Mouse (Mus musculus) neural tube, embryonic 15.5 days (tissue): ENCODE measurements at regions not wholly inside any gene's neighbourhood (a gene's known extent, or its start where the extent isn't known, plus 50 kb on each side); places are given as distances from the start of the nearest gene placed in this dataset.

Source experiments
- ATAC-seq: fragments of 200-750 bp; cut with Nextera tagmentation; 2 replicates; pipeline ENCODE4 v1.8.0; 2017; ENCODE audit warnings: mild to moderate bottlenecking, moderate TSS enrichment, moderate library complexity; ENCODE audit not compliant: low FRiP score
- H3K27ac ChIP-seq: fragments of 300-500 bp; sonication (generic); replicated peaks from 2 replicates; pipeline ENCODE4 v1.5.1; 2015; ENCODE audit warnings: mild to moderate bottlenecking, inconsistent platforms
- H3K27me3 ChIP-seq: fragments of 300-500 bp; sonication (generic); replicated peaks from 2 replicates; pipeline ENCODE4 v1.6.1; 2015; ENCODE audit warnings: inconsistent platforms
- H3K36me3 ChIP-seq: fragments of 300-500 bp; sonication (generic); 2 replicates; pipeline ENCODE4 v1.6.1; 2015; ENCODE audit warnings: inconsistent platforms
- H3K4me1 ChIP-seq: fragments of 300-500 bp; sonication (generic); 2 replicates; pipeline ENCODE4 v1.6.1; 2015; ENCODE audit warnings: inconsistent platforms
- H3K4me2 ChIP-seq: fragments of 300-500 bp; sonication (generic); 2 replicates; pipeline ENCODE4 v1.6.1; 2015; ENCODE audit warnings: inconsistent platforms, mild to moderate bottlenecking, moderate library complexity
- H3K4me3 ChIP-seq: fragments of 300-500 bp; sonication (generic); replicated peaks from 2 replicates; pipeline ENCODE4 v1.5.1; 2015; ENCODE audit warnings: mild to moderate bottlenecking, inconsistent platforms
- H3K9ac ChIP-seq: fragments of 300-500 bp; sonication (generic); replicated peaks from 2 replicates; pipeline ENCODE4 v1.6.1; 2015; ENCODE audit warnings: mild to moderate bottlenecking, inconsistent platforms
- H3K9me3 ChIP-seq: fragments of 300-500 bp; sonication (generic); replicated peaks from 2 replicates; pipeline ENCODE4 v1.6.1; 2016; ENCODE audit warnings: inconsistent platforms
- WGBS: fragments of 180-500 bp; shearing (Covaris S2); methylation state at CpG from one replicate; pipeline ENCODE4 v1.1.7; 2015; ENCODE audit warnings: mixed read lengths; 5-methylcytosine and 5-hydroxymethylcytosine counted together

DNA sequence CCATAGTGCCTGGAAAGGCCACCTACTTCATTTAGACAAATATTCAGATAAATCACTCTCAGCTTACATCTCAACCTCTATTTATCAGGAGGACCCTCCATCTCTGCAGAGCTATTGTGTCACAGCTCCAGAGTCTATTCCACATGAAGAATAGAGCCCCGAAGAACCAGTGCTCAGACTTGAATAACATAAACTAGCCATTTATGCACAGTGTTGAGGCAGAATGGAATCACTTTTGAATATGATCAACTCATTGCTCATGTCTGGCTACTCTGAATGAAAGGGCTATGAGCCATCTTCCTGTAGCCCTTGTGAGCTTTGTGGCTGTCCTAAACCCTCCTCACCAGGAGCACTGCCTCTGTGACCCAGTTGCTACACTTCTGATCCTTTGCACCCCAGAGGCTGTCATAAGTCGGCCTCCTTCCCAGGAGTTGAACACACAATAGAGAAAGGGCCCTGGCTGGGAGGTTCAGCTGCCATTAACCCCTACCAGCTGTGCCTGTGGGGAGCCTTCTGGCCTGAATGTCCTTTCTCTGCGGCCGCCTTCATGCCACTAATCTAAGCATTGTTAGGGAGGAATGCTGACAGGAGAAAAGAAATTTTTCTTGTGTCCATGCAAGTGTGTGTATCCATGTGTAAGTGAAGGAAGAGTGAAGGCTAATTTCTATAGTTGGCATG is 195.5 kb upstream of the Sp8 start:
- ATAC-seq: no peak

DNA sequence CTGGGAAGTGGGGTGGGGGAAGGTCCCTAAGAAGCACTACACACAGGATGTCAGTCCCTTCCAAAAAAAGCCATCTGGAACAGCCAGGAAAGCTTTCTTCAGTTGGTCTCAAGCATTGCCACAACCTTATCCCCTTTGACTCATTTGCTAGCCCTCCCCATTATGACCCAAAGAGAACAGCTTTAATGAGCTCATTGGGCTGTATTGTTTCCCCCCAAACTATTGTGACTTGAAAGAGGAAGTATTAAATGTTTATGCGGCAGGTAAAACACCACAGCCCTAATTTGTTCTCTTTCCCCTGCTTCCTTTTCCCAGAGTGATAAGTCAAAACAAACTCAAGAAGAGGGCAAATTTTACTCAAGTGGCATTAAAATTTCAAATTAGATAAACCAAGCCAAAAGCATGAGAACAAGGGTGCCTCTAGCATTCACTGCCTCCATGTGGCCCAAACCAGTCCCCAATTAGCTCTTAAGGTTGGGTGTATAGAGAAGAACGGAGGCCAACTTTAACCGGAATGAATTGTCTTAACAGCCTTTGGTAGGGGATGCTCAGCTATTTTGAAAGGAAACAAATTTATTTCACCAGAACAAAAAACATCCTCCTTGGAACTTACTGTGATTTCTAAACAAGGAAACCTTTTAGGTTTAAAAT is 196.7 kb upstream of the Sp8 start:
- Histone ChIP-seq H3K27ac (no peak overlapping the region), H3K4me2 (no peak overlapping the region), H3K9ac (no peak overlapping the region), H3K36me3 (no peaks in the 10 kb centered on the region), H3K4me3 (no peak overlapping the region), H3K27me3 (peaks cover 70% of the 10 kb centered on the region), H3K9me3 (no peaks in the 10 kb centered on the region), H3K4me1 (no peaks in the 10 kb centered on the region)
- no peak for ATAC-seq
- 28% methylated on average over 3 of the region's 3 CpGs for WGBS

More for the DNA sequence above, 195.5 kb upstream of the Sp8 start:
- Histone ChIP-seq H3K4me1 (no peaks in the 10 kb centered on the region), H3K9ac (no peak overlapping the region), H3K27me3 (peaks cover 74% of the 10 kb centered on the region), H3K27ac (no peak overlapping the region), H3K9me3 (no peaks in the 10 kb centered on the region), H3K36me3 (no peaks in the 10 kb centered on the region), H3K4me3 (no peak overlapping the region), H3K4me2 (no peak overlapping the region)
- 17% methylated on average over 4 of the region's 4 CpGs for WGBS

DNA sequence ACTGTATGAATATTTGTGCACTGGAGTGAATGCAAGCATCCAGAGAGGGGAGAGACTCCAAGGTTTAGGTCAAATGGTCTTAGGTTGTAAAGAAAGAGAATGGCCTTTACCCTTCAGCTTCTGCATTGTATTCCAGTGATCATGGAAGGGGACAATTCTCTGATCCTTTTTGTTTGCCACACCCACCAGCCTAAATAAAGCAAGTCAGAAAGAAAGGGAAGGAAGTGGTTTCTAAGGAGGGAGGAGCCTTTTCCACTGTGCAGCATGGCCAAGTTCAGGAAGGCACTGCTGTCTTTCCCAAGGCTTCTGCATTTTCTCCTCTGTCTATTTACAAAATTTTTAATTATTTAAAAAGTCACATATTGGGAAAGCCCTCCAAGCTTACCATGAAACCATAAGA is 197.5 kb upstream of the Sp8 start:
- Histone ChIP-seq H3K9ac (no peak overlapping the region), H3K9me3 (no peaks in the 10 kb centered on the region), H3K36me3 (no peaks in the 10 kb centered on the region), H3K27me3 (peaks cover 69% of the 10 kb centered on the region), H3K4me2 (no peak overlapping the region), H3K27ac (no peak overlapping the region), H3K4me3 (no peak overlapping the region), H3K4me1 (no peaks in the 10 kb centered on the region)
- no peak for ATAC-seq

DNA sequence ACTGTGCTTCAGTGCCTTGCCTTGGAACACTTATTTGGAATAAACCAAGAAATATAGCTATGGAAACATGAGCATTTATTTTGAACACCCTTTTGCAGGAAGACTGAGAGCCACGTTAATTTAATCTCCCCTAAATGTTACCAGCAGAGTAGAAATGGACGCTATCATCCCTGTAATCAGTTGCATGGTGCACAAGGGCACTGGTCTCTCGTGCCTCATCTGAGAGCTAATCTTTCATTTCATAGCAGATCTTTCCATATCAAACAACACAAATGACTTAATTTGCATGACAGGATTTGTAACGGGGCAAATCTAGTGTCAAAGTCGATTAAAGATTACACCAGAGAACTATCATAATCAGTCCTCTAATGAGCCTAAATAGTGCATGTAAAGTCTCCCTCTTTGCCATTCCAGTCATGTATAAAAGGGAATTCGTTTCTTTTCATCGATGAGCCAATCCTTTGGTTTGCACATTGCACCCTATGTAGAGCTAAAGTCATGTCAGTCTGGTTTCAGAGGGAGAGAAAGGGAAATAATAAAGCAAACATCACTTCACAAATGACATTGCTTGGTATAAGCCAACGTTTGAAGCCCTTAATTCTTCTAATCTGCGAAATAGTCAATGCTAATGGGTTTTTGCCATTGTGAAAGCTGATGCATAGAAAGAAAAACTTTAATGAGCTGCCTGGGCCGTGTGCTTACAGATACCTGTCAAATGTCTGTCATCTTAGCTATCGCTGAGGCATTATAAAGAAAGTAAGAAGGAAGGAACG is 198.7 kb upstream of the Sp8 start:
- Histone ChIP-seq H3K4me1 (no peaks in the 10 kb centered on the region), H3K27ac (no peak overlapping the region), H3K4me2 (no peak overlapping the region), H3K9me3 (no peaks in the 10 kb centered on the region), H3K27me3 (peaks cover 65% of the 10 kb centered on the region), H3K9ac (no peak overlapping the region), H3K4me3 (no peak overlapping the region), H3K36me3 (no peaks in the 10 kb centered on the region)
- WGBS: 64% methylated on average over 12 of the region's 12 CpGs
- ATAC-seq: no peak

DNA sequence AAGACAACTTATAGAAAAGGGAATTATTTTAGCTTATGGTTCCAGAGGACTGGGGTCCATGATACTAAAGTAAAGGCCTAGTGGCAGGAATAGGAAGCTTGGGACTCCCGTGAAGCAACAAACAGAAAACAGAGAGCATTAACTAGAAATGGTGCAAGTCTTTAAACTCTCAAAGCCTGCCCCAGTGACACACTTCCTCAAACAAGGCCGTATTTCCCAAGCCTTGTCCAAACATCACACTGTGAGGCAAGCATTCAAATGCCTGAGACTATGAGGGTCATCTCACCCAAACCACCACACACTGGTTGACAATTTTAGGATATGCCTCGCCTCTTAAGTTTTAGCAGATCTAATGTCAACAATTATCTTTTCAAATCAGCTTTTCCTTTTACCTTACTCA is 205.2 kb upstream of the Sp8 start:
- Histone ChIP-seq H3K9me3 (no peaks in the 10 kb centered on the region), H3K27me3 (peaks cover 40% of the 10 kb centered on the region), H3K36me3 (no peaks in the 10 kb centered on the region), H3K27ac (no peak overlapping the region), H3K4me2 (no peak overlapping the region), H3K4me1 (no peaks in the 10 kb centered on the region), H3K4me3 (no peak overlapping the region), H3K9ac (no peak overlapping the region)
- WGBS: 73% methylated on average over 3 of the region's 3 CpGs
- ATAC-seq: no peak

DNA sequence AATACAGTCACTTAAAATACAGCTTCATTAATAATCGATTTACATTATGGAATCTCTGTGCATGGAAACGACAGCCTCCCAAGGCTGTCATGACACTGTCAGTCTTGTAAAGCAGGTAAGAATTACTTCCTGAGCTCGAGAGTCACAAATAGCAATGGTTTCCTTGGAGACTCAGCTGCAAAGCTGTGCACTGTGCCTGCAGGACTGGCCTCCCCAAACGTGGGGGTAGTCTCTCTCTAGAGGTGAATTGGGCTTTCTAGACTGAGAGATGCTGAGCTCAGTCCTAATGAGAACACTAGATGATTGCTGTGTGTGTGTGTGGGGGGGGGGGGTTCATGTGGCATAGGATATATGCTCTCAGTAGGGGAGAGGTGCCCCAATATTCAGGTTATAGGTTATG is 208.9 kb upstream of the Sp8 start:
- Histone ChIP-seq H3K4me3 (no peak overlapping the region), H3K27me3 (peaks cover 21% of the 10 kb centered on the region; the same call in 1 of the 2 replicates), H3K4me2 (no peak overlapping the region), H3K9ac (no peak overlapping the region), H3K36me3 (no peaks in the 10 kb centered on the region), H3K4me1 (no peaks in the 10 kb centered on the region), H3K27ac (no peak overlapping the region), H3K9me3 (no peaks in the 10 kb centered on the region)
- ATAC-seq: no peak
- WGBS: 28% methylated on average over 4 of the region's 4 CpGs

DNA sequence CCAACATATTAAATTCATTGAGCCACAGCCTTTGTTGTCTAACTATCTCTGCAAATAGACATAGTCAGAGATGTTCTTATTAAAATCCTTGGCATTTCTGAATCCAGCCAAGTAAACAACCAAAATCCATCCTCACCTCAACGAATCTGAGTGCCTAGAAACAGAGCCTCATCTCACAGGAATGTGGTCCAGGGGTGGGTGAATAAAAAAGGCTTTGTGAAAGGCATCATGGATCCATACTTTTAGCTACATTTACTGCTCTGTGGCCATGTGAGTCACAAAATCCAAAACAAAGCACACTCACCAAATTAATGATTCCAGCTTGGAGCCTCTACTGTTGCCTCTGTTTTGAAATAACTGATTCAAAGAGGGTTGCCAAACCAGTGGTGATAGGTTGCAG is 210.7 kb upstream of the Sp8 start:
- 58% methylated on average over 1 of the region's 1 CpGs for WGBS
- Histone ChIP-seq H3K27ac (no peak overlapping the region), H3K4me2 (no peak overlapping the region), H3K36me3 (no peaks in the 10 kb centered on the region), H3K27me3 (peaks cover 10% of the 10 kb centered on the region; the same call in 1 of the 2 replicates), H3K4me1 (no peaks in the 10 kb centered on the region), H3K4me3 (no peak overlapping the region), H3K9me3 (no peaks in the 10 kb centered on the region), H3K9ac (no peak overlapping the region)
- ATAC-seq: no peak

DNA sequence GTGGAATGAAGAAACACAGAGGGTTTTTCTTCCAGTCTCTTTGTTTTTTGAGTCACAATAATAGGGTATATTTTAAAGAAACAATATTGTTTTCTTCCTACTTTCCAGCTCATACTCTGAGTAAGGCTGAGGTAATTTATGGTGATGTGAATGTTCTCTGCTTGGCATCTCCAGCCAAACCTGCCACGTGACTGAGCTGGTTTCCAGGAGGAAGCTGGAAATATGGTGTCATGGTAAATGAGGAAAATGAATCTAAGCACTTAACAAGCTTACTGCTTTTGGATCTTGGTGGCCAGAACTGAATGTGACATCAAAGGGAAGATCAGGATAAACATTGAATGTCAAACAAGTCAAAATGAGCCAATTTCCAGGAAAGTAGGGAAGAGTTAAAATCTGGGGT is 215.8 kb upstream of the Sp8 start:
- Histone ChIP-seq H3K27me3 (peaks cover 6% of the 10 kb centered on the region; the same call in 1 of the 2 replicates), H3K4me1 (no peaks in the 10 kb centered on the region), H3K4me3 (no peak overlapping the region), H3K4me2 (no peak overlapping the region), H3K9ac (no peak overlapping the region), H3K36me3 (no peaks in the 10 kb centered on the region), H3K27ac (no peak overlapping the region), H3K9me3 (no peaks in the 10 kb centered on the region)
- no peak for ATAC-seq
- WGBS: 61% methylated on average over 1 of the region's 1 CpGs

DNA sequence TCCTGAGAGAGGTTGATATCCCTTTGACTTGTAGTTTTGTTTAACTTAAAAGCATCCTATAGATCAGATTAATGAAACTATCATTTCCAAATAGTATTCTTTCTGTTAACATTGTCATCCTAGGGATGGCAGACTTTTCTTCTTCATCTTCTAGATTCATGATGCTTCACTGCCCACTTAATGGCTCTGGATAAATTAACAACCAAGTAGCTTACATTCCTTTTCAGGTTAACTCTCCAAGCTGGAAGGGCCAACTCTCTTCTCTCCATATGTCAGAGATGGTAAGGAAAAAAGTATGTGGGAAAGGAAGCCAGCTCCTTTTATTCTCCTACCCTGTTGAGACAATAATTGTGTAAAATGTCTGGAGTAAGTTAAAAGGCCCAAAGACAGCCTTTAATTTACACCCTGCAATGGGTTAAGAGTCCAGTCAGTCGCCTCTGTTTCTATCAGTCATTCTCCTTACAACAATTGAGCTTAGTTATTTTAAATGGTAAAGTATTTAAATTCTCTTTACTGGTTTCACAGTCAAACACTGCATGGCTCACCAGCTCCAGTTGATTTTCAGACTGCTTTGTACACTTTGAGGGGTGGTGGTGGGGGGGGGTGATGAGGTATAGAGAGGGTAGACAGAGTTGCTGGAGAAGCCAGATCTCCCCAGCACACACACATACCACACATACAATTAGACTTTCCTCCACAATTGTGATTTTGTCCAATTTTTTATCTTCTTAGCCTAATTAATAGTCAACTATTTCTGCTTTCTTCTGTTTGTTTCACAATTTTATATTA is 224.2 kb upstream of the Sp8 start:
- Histone ChIP-seq H3K36me3 (no peaks in the 10 kb centered on the region), H3K4me3 (no peak overlapping the region), H3K4me1 (0 out of 2 replicates have a peak, but pooled peaks cover 3% of the 10 kb centered on the region), H3K27ac (no peak overlapping the region), H3K9ac (no peak overlapping the region), H3K4me2 (no peak overlapping the region), H3K27me3 (peaks cover 10% of the 10 kb centered on the region), H3K9me3 (no peaks in the 10 kb centered on the region)
- WGBS: 37% methylated on average over 1 of the region's 1 CpGs
- no peak for ATAC-seq

DNA sequence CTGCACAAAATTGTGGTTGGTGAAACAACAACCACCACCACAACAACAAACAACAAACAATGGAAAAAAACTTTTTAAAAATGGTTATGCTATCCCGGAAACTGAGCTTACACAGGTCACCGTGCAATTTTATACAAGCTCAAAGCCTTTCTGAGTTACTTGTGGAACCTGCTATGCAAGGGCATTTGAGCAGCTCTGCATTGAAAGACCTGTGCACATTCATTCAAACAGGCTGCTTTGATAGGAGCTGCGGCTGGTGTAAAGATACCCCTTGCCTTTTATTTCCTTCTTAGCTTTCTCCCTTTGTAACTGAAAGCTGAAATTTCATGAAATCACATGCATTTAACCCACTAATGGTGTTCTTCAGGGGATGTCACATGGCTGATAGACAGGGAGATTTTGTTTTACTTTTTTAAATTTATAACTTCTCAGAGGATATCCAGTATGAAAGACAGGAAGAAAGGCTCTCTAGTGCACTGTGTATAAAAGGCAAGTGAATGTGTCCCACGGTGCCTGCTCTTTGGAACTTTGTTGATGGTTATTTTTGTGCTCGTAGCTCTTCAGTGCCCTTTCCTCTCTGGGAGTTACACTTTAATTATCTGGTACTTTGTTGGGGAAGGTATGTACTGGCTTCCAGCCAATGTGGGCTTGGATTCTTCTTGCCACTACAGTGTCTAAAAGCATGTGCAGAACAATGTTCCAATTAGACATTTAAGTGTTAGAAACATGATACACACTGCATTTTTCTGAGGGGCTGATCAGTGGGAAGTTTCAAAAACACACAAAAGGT is 225.1 kb upstream of the Sp8 start:
- 0 out of 2 replicates have a peak, but pooled peaks cover 3% of the 10 kb centered on the region for H3K4me1 ChIP-seq
- WGBS: 32% methylated on average over 5 of the region's 5 CpGs
- no peaks in the 10 kb centered on the region for H3K9me3 ChIP-seq
- H3K4me2 ChIP-seq: no peak overlapping the region
- no peak overlapping the region for H3K27ac ChIP-seq
- H3K27me3 ChIP-seq: peaks cover 8% of the 10 kb centered on the region
- ATAC-seq: no peak
- no peaks in the 10 kb centered on the region for H3K36me3 ChIP-seq
- H3K4me3 ChIP-seq: no peak overlapping the region
- no peak overlapping the region for H3K9ac ChIP-seq

DNA sequence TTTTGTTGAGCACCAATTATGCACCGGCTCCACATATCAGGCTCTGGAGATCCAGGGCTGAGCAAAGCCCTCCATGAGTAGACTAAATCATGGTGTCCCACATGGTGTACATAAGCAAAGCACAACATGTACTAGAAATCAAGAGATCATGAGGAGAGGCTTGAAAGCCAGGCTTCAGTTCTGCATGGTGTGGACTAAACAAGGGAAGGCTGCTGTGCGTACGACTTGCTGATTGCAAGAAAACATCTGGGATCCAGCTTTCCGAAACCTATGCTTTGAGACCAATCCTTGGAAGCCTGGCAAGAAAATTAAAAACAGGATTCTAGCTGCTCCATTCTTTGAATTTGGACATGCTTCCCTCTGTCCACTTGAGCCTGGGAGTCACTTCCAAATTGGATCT is 249.1 kb upstream of the Sp8 start:
- WGBS: 92% methylated on average over 4 of the region's 4 CpGs
- ATAC-seq: no peak
- no peak overlapping the region for H3K4me2 ChIP-seq

More for the DNA sequence above, 249.1 kb upstream of the Sp8 start:
- no peak overlapping the region for H3K27ac ChIP-seq
- H3K9me3 ChIP-seq: no peaks in the 10 kb centered on the region
- H3K36me3 ChIP-seq: no peaks in the 10 kb centered on the region
- H3K4me3 ChIP-seq: no peak overlapping the region
- peaks cover 6% of the 10 kb centered on the region for H3K4me1 ChIP-seq
- H3K27me3 ChIP-seq: peaks cover 3% of the 10 kb centered on the region; the same call in 1 of the 2 replicates
- H3K9ac ChIP-seq: no peak overlapping the region
